Mouse (Mus musculus): ENCODE measurements around the gene Naa50. TPM values are rescaled to one million over a fixed set of nuclear protein-coding genes. Genes with fewer than 3 reads are reported as not detected.

The Naa50 gene
- polyA plus RNA-seq, 1 experiment = 48.8 TPM

GRCm38 (mm10) chr16:44172297-44173154 lies 32.9 kb downstream of the Naa50 start:
- H3K4me1 ChIP-seq (ENCODE audit: control insufficient read depth, insufficient read depth, insufficient read length, low read length) = peaks cover 9% of the 10 kb centered on the region
- peak overlapping the region; percentile 71 for H3K27ac ChIP-seq (replicated peaks; ENCODE audit: low read depth, low read length)
- H3K4me3 ChIP-seq (ENCODE audit: insufficient read depth, low read depth, low read length) = peak overlapping the region; percentile 72

- peak within 1 kb of the TSS; percentile 99 for H3K4me3 ChIP-seq (ENCODE audit: insufficient read depth, low read depth, low read length)
- H3K4me1 ChIP-seq (ENCODE audit: control insufficient read depth, insufficient read depth, insufficient read length, low read length) = peaks cover 7% of the 10 kb centered on the region; the same call in 1 of the 2 replicates
- H3K27ac ChIP-seq (replicated peaks; ENCODE audit: low read depth, low read length) = peak within 1 kb of the TSS; percentile 71
Observed at GRCm38 (mm10) chr16:44173155-44173941, 33.7 kb downstream of the Naa50 start, which contains the start of gene Usf3. Gene Usf3 (plus strand): TSS chr16:44173246.

- Histone ChIP-seq H3K4me1 (ENCODE audit: control insufficient read depth, insufficient read depth, insufficient read length, low read length) (peaks cover 7% of the 10 kb centered on the region; the same call in 1 of the 2 replicates), H3K4me3 (ENCODE audit: insufficient read depth, low read depth, low read length) (peak overlapping the region; percentile 99), H3K27ac (replicated peaks; ENCODE audit: low read depth, low read length) (peak overlapping the region; percentile 4; the same call in 1 of the 2 replicates)
Observed at GRCm38 (mm10) chr16:44173966-44174530, 34.4 kb downstream of the Naa50 start.

- H3K27ac ChIP-seq (replicated peaks; ENCODE audit: low read depth, low read length) = no peak overlapping the region
- 0 out of 2 replicates have a peak overlapping the region, but pooled peaks have one; percentile 3 for H3K4me3 ChIP-seq (ENCODE audit: insufficient read depth, low read depth, low read length)
- H3K4me1 ChIP-seq (ENCODE audit: control insufficient read depth, insufficient read depth, insufficient read length, low read length) = peaks cover 7% of the 10 kb centered on the region; the same call in 1 of the 2 replicates
Observed at GRCm38 (mm10) chr16:44175001-44175400, 35.4 kb downstream of the Naa50 start.

GRCm38 (mm10) chr16:44176511-44176910 lies 36.9 kb downstream of the Naa50 start:
- no peak overlapping the region for H3K4me3 ChIP-seq (ENCODE audit: insufficient read depth, low read depth, low read length)
- no peak overlapping the region for H3K27ac ChIP-seq (replicated peaks; ENCODE audit: low read depth, low read length)
- H3K4me1 ChIP-seq (ENCODE audit: control insufficient read depth, insufficient read depth, insufficient read length, low read length) = peaks cover 7% of the 10 kb centered on the region; the same call in 1 of the 2 replicates

- Histone ChIP-seq H3K27ac (replicated peaks; ENCODE audit: low read depth, low read length) (no peak overlapping the region), H3K4me3 (ENCODE audit: insufficient read depth, low read depth, low read length) (no peak overlapping the region), H3K4me1 (ENCODE audit: control insufficient read depth, insufficient read depth, insufficient read length, low read length) (peaks cover 7% of the 10 kb centered on the region; the same call in 1 of the 2 replicates)
Observed at GRCm38 (mm10) chr16:44178555-44178954, 38.9 kb downstream of the Naa50 start.

GRCm38 (mm10) chr16:44182597-44182996 lies 43.0 kb downstream of the Naa50 start:
- no peaks in the 10 kb centered on the region for H3K4me1 ChIP-seq (ENCODE audit: control insufficient read depth, insufficient read depth, insufficient read length, low read length)
- no peak overlapping the region for H3K27ac ChIP-seq (replicated peaks; ENCODE audit: low read depth, low read length)
- no peak overlapping the region for H3K4me3 ChIP-seq (ENCODE audit: insufficient read depth, low read depth, low read length)

- Histone ChIP-seq H3K4me1 (ENCODE audit: control insufficient read depth, insufficient read depth, insufficient read length, low read length) (no peaks in the 10 kb centered on the region), H3K27ac (replicated peaks; ENCODE audit: low read depth, low read length) (no peak overlapping the region), H3K4me3 (ENCODE audit: insufficient read depth, low read depth, low read length) (no peak overlapping the region)
Observed at GRCm38 (mm10) chr16:44184769-44185168, 45.1 kb downstream of the Naa50 start.

GRCm38 (mm10) chr16:44187172-44187571 lies 47.5 kb downstream of the Naa50 start:
- Histone ChIP-seq H3K27ac (replicated peaks; ENCODE audit: low read depth, low read length) (no peak overlapping the region), H3K4me3 (ENCODE audit: insufficient read depth, low read depth, low read length) (no peak overlapping the region), H3K4me1 (ENCODE audit: control insufficient read depth, insufficient read depth, insufficient read length, low read length) (no peaks in the 10 kb centered on the region)

- Histone ChIP-seq H3K27ac (replicated peaks; ENCODE audit: low read depth, low read length) (no peak overlapping the region), H3K4me3 (ENCODE audit: insufficient read depth, low read depth, low read length) (no peak overlapping the region)
Observed at GRCm38 (mm10) chr16:44188766-44189165, 49.1 kb downstream of the Naa50 start.

GRCm38 (mm10) chr16:44190032-44190431 lies 50.4 kb downstream of the Naa50 start:
- Histone ChIP-seq H3K4me3 (ENCODE audit: insufficient read depth, low read depth, low read length) (no peak overlapping the region), H3K4me1 (ENCODE audit: control insufficient read depth, insufficient read depth, insufficient read length, low read length) (no peaks in the 10 kb centered on the region; the same call in 1 of the 2 replicates), H3K27ac (replicated peaks; ENCODE audit: low read depth, low read length) (no peak overlapping the region)

More at GRCm38 (mm10) chr16:44188766-44189165, 49.1 kb downstream of the Naa50 start:
- H3K4me1 ChIP-seq (ENCODE audit: control insufficient read depth, insufficient read depth, insufficient read length, low read length) = no peaks in the 10 kb centered on the region; the same call in 1 of the 2 replicates

- Histone ChIP-seq H3K4me1 (ENCODE audit: control insufficient read depth, insufficient read depth, insufficient read length, low read length) (no peaks in the 10 kb centered on the region; the same call in 1 of the 2 replicates), H3K4me3 (ENCODE audit: insufficient read depth, low read depth, low read length) (no peak overlapping the region), H3K27ac (replicated peaks; ENCODE audit: low read depth, low read length) (no peak overlapping the region)
Observed at GRCm38 (mm10) chr16:44190968-44191367, 51.3 kb downstream of the Naa50 start.

GRCm38 (mm10) chr16:44199066-44199703 lies 59.6 kb downstream of the Naa50 start:
- Histone ChIP-seq H3K27ac (replicated peaks; ENCODE audit: low read depth, low read length) (no peak overlapping the region), H3K4me3 (ENCODE audit: insufficient read depth, low read depth, low read length) (no peak overlapping the region), H3K4me1 (ENCODE audit: control insufficient read depth, insufficient read depth, insufficient read length, low read length) (no peaks in the 10 kb centered on the region)

GRCm38 (mm10) chr16:44200146-44200545 lies 60.5 kb downstream of the Naa50 start:
- Histone ChIP-seq H3K4me3 (ENCODE audit: insufficient read depth, low read depth, low read length) (no peak overlapping the region), H3K4me1 (ENCODE audit: control insufficient read depth, insufficient read depth, insufficient read length, low read length) (no peaks in the 10 kb centered on the region), H3K27ac (replicated peaks; ENCODE audit: low read depth, low read length) (no peak overlapping the region)

Measured in brown adipose tissue, adult 24 weeks (tissue).